Mouse (Mus musculus) right cerebral cortex, postnatal 25 days (tissue): ENCODE data around the gene Olfr574.

Experiments used
- DNase-seq: peaks from one replicate; pipeline ENCODE4 v3.0.0; 2022

Gene Olfr574

GRCm38 (mm10) chr7:102948167-102948566, at the start of gene Olfr574:
Gene Olfr574, plus strand, starts transcription at chr7:102948467.
- no peak for DNase-seq

DNA sequence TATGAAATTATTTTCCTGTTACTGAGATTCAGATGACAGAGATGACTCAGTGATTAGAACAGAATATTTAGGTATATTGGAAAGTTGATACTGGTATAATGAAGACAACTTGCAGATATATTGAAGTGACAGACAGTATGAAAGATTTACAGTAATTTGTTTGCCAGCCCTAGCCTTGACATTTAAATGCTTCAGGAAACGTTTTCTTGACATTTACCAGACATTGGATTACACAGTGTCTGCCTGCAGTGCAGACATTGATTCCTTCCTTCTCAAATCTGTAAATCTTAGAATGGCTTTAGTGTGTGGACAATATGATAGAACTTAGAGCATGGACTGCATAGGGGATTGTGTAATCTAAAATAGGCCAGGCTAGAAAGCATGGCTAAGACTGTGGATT, 33.0 kb upstream of the Olfr574 start:
- no peak for DNase-seq

- DNase-seq = no peak
These were observed 31.9 kb upstream of the Olfr574 start for GRCm38 (mm10) chr7:102916405-102916804.

GRCm38 (mm10) chr7:102917032-102917875, 31.0 kb upstream of the Olfr574 start, which contains the start of gene Olfr571:
Gene Olfr571, minus strand, starts transcription at chr7:102917536.
- no peak for DNase-seq

GRCm38 (mm10) chr7:102919632-102920031, 28.6 kb upstream of the Olfr574 start:
- DNase-seq = no peak

DNA sequence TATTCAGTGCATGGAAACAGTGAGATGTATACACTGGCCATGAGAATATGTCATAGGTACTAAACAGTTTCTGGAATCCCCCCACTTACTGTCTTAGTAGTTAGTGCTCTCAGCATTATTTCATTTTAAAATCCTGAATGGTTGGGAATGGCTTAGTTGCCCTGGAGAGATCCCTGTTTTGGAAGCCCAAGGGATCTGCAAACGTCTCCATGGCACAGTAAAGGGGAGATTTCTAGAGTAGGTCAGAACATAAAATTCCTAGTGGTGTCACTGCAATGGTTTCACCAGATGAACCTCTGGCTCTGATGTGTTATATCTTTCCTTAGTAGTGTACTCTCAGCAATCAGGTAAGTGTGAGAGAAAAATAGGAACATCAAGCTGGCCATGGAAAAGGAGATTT, 24.2 kb upstream of the Olfr574 start, which contains the start of gene Olfr572:
TSS of gene Olfr572 (plus strand) at position 301 of the 400 bp plus-strand sequence.
- DNase-seq = no peak

GRCm38 (mm10) chr7:102927105-102927504, 21.2 kb upstream of the Olfr574 start:
- no peak for DNase-seq

DNA sequence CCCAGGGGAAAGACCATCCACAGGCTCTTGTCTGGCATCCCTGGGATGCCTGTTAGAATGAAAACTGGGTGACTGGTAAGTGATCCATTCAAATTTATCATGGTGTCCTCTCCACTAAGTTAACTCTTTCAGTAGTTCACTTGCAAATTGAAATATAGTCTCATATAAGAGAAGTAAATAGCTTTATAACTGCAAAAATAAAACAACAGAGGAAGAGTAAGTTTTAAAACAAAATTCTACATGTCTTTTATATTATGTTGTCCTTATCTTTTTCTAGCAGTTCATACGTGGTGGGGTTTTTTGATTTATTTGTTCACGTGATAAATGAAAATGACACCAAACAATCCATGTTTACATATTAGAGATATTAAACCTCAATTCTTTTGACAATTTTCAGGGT, 5.8 kb upstream of the Olfr574 start, which contains the start of gene Olfr573-ps1:
TSS of gene Olfr573-ps1 (minus strand) at position 101 of the 400 bp plus-strand sequence.
- no peak for DNase-seq

DNA sequence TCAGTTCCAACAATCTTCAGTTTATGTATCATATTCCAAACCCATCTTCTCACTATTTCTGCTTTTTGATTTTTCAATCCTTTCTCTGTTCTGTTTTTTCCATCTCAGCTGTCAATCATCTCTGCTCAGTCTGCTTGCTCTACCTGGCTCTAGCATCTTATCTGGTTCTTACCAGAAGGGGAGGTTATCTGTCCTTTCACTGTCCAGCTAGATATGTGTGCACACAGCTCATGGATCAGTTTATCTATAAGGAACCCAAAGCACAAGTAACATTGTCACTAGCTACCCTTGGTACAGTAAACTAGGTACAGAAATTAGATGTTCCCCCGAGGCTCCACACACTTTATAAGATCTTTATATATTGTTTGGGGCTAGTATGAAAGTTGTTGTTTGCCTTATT, 4.8 kb upstream of the Olfr574 start:
- DNase-seq = no peak

- no peak for DNase-seq
These were observed 2.5 kb downstream of the Olfr574 start for GRCm38 (mm10) chr7:102950732-102951131.

DNA sequence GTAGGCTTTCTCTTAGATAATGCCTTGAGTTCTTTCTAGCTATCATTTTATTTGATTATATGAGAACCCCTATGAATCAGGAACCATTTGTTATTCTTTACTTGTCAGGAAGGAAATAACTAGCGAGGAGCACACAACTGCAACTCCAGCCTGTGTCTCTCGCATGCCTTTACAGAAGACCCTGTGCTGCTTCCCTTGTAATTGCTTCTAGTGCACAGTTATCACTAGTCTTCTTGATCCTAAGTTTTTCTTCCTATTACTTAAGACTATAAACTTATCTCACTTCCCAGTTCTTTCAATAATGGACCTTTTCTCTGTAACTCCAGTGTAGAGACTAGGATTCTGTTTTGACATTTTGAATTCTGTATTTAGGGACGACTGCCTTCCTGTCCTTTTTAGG, 9.9 kb downstream of the Olfr574 start:
- no peak for DNase-seq

DNA sequence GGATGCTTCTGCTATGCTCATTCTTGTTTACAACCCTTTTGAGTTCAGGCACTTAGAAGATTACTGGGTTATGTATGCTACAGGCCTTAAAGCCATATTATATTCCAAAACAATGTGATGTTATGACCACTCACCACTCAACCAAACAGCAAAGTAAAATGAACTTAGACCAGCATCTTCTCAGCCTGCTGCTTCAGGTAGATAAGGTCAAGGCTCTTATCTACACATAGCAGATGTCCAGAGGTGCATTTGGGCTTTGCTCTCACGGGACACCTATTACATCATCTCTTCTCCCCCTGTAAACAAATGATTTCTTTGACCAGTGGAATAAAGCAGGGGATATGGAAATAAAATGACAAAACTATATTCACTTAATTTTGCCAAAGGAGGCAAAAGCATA, 10.3 kb downstream of the Olfr574 start, which contains the start of gene Olfr575:
TSS of gene Olfr575 (minus strand) at position 183 of the 400 bp plus-strand sequence.
- no peak for DNase-seq

DNA sequence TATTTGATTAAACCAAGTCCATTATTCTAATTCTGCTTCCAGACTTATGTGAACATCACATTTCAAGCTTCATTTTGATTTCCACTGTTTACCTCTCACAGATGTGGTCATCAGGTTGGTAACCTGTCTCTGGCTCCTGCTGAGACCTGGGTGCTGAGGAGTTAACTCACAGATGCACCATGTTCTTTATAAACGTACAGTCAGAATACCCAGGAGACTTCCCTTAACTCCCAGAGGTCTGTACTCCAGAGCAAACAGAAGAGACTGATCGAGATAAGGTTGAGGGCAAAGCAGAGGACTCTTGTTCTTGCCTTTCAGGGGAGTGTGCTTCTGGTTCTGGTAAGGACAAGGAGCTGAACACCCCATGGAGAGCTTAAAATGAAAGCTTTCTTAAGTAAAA, 14.1 kb downstream of the Olfr574 start, which contains the start of gene Olfr576:
TSS of gene Olfr576 (plus strand) at position 301 of the 400 bp plus-strand sequence.
- DNase-seq = no peak

- no peak for DNase-seq
These were observed 26.1 kb downstream of the Olfr574 start for GRCm38 (mm10) chr7:102974399-102974798.

GRCm38 (mm10) chr7:102975843-102976242, 27.6 kb downstream of the Olfr574 start, which contains the start of gene Olfr577:
Gene Olfr577, minus strand, starts transcription at chr7:102975943.
- no peak for DNase-seq

DNA sequence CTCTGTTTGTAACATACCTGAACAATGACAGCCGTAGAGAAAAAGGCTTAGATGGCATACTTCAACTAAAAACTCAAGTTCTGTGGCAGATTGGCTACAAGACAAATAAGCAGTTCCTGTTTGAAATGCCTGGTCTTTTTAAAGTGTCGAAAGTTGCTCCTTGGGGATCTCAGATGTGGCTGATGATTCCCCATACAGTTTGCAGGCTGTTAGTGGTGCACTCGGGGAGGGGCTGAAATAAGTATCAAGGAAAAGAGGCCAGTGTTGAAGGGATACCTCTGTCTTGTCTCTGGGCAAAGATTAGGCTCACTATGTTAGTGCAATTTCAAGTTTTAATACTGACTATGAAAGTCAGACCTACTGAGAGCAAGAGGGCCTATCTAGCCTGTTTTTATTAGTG, 41.0 kb downstream of the Olfr574 start, which contains the start of gene Olfr578:
TSS of gene Olfr578 (minus strand) at position 101 of the 400 bp plus-strand sequence.
- DNase-seq = no peak
